Mouse (Mus musculus): ENCODE measurements around the gene Vgll2.

GRCm38 (mm10) chr10:52023213-52024052, 1.1 kb downstream of the Vgll2 start:
- TF ChIP-seq CTCF (IDR thresholded peaks at IDR 0.05; ENCODE audit: control insufficient read depth, insufficient read depth, insufficient read length) (no peak), MYOG (IDR thresholded peaks at IDR 0.05; ENCODE audit: control insufficient read depth, extremely low read depth, insufficient read length) (no peak), MAX (IDR thresholded peaks at IDR 0.05) (no peak), MYOD1 (IDR thresholded peaks at IDR 0.05; ENCODE audit: control insufficient read depth, insufficient read length, low read depth) (no peak), USF1 (IDR thresholded peaks at IDR 0.05; ENCODE audit: low read depth) (no peak), CEBPB (IDR thresholded peaks at IDR 0.05; ENCODE audit: low read depth) (no peak)
